Mouse (Mus musculus): ENCODE measurements at regions not wholly inside any gene's neighbourhood (a gene's known extent, or its start where the extent isn't known, plus 50 kb on each side); places are given as distances from the start of the nearest gene placed in this dataset.
"Not testable (repeated sequence)": the region's sequence is repeated elsewhere in the genome, so short reads cannot be mapped to it uniquely, and the experiment has no call there.

- no peak for DNase-seq
- intact Hi-C loops (cut with DNase I) = no loop called here
These were observed 108.6 kb downstream of the Katnal1 start for GRCm38 (mm10) chr5:148820476-148820875.

- intact Hi-C loops (cut with DNase I) = no loop called here
- no peak for DNase-seq
These were observed 109.7 kb downstream of the Katnal1 start for GRCm38 (mm10) chr5:148819423-148819822.

- no peak for DNase-seq
- intact Hi-C loops (cut with DNase I) = no loop called here
These were observed 110.4 kb downstream of the Katnal1 start for GRCm38 (mm10) chr5:148818746-148819145.

GRCm38 (mm10) chr5:148812840-148813239 lies 116.3 kb downstream of the Katnal1 start:
- intact Hi-C loops (cut with DNase I) = loop anchor here (1.0 to 5.0 kb wide), 3 partner anchors 18 to 709 kb away; no protein-coding TSS in a partner anchor

GRCm38 (mm10) chr5:148812016-148812415 lies 117.1 kb downstream of the Katnal1 start:
- DNase-seq = peak; percentile 75 to 89
- intact Hi-C loops (cut with DNase I) = loop anchor here (1.0 to 5.0 kb wide), 3 partner anchors 19 to 710 kb away; no protein-coding TSS in a partner anchor

More at GRCm38 (mm10) chr5:148812840-148813239, 116.3 kb downstream of the Katnal1 start:
- no peak for DNase-seq

GRCm38 (mm10) chr5:148809485-148809884 lies 119.6 kb downstream of the Katnal1 start:
- DNase-seq = peak; percentile 21 to 36
- intact Hi-C loops (cut with DNase I) = no loop called here

GRCm38 (mm10) chr5:148809055-148809454 lies 120.1 kb downstream of the Katnal1 start:
- DNase-seq = peak in 1 of 2 experiments; percentile 38
- intact Hi-C loops (cut with DNase I) = no loop called here

GRCm38 (mm10) chr5:148808426-148808825 lies 120.7 kb downstream of the Katnal1 start:
- intact Hi-C loops (cut with DNase I) = no loop called here
- peak; percentile 66 to 76 for DNase-seq

- intact Hi-C loops (cut with DNase I) = no loop called here
- DNase-seq = no peak
These were observed 121.5 kb downstream of the Katnal1 start for GRCm38 (mm10) chr5:148807612-148808011.

- intact Hi-C loops (cut with DNase I) = no loop called here
These were observed 124.1 kb downstream of the Katnal1 start for GRCm38 (mm10) chr5:148805030-148805429.

GRCm38 (mm10) chr5:148803772-148804171 lies 125.3 kb downstream of the Katnal1 start:
- intact Hi-C loops (cut with DNase I) = no loop called here
- DNase-seq = no peak

More at GRCm38 (mm10) chr5:148805030-148805429, 124.1 kb downstream of the Katnal1 start:
- no peak for DNase-seq

GRCm38 (mm10) chr5:148802720-148803119 lies 126.4 kb downstream of the Katnal1 start:
- intact Hi-C loops (cut with DNase I) = no loop called here
- no peak for DNase-seq

GRCm38 (mm10) chr5:148798541-148798940 lies 130.6 kb downstream of the Katnal1 start:
- intact Hi-C loops (cut with DNase I) = no loop called here
- no peak for DNase-seq

GRCm38 (mm10) chr5:148796072-148796471 lies 133.0 kb downstream of the Katnal1 start:
- intact Hi-C loops (cut with DNase I) = no loop called here
- peak in 1 of 2 experiments; percentile 39 for DNase-seq

- intact Hi-C loops (cut with DNase I) = loop anchor here (5.0 kb wide), 3 partner anchors 87 to 342 kb away; no protein-coding TSS in a partner anchor
- DNase-seq = peak; percentile 61 to 81
These were observed 134.7 kb downstream of the Katnal1 start for GRCm38 (mm10) chr5:148794465-148794864.

GRCm38 (mm10) chr5:148792736-148793440 lies 136.2 kb downstream of the Katnal1 start:
- intact Hi-C loops (cut with DNase I) = loop anchor here (1.0 to 5.0 kb wide), 5 partner anchors 86 to 461 kb away; no protein-coding TSS in a partner anchor
- DNase-seq = peak; percentile 89 to 94

GRCm38 (mm10) chr5:148791651-148792050 lies 137.5 kb downstream of the Katnal1 start:
- no peak for DNase-seq
- intact Hi-C loops (cut with DNase I) = loop anchor here (2.0 to 5.0 kb wide), 4 partner anchors 84 to 339 kb away; no protein-coding TSS in a partner anchor

GRCm38 (mm10) chr5:148790343-148790742 lies 138.8 kb downstream of the Katnal1 start:
- not testable (repeated sequence) for DNase-seq
- intact Hi-C loops (cut with DNase I) = loop anchor here (5.0 kb wide), 3 partner anchors 83 to 338 kb away; no protein-coding TSS in a partner anchor

- no peak for DNase-seq
- intact Hi-C loops (cut with DNase I) = loop anchor here (5.0 kb wide), 3 partner anchors 83 to 338 kb away; no protein-coding TSS in a partner anchor
These were observed 139.3 kb downstream of the Katnal1 start for GRCm38 (mm10) chr5:148789823-148790222.

GRCm38 (mm10) chr5:148789147-148789566 lies 140.0 kb downstream of the Katnal1 start:
- intact Hi-C loops (cut with DNase I) = no loop called here
- no peak for DNase-seq

GRCm38 (mm10) chr5:148788690-148789089 lies 140.4 kb downstream of the Katnal1 start:
- intact Hi-C loops (cut with DNase I) = no loop called here

GRCm38 (mm10) chr5:148787270-148787669 lies 141.8 kb downstream of the Katnal1 start:
- DNase-seq = peak; percentile 30 to 46
- intact Hi-C loops (cut with DNase I) = no loop called here

More at GRCm38 (mm10) chr5:148788690-148789089, 140.4 kb downstream of the Katnal1 start:
- DNase-seq = no peak

Measured in heart, postnatal 10 days (tissue).